Mouse (Mus musculus) subcutaneous adipose tissue, adult 2 months (tissue): ENCODE measurements around the gene Mybph. TPM values are rescaled to one million over a fixed set of nuclear protein-coding genes. Genes with fewer than 3 reads are reported as not detected.

Source experiments
- polyA plus RNA-seq: library from polyadenylated mRNA; depleted of rRNA; stranded (reverse); fragments of >200 nt; gene quantifications from 2 replicates; pipeline ENCODE4 v1.2.3, GENCODE M21; 2012; ENCODE audit warnings: low replicate concordance; rRNA removed

Mybph gene
- polyA plus RNA-seq, result 0.12 and 0.37 TPM in 2 replicates

DNA sequence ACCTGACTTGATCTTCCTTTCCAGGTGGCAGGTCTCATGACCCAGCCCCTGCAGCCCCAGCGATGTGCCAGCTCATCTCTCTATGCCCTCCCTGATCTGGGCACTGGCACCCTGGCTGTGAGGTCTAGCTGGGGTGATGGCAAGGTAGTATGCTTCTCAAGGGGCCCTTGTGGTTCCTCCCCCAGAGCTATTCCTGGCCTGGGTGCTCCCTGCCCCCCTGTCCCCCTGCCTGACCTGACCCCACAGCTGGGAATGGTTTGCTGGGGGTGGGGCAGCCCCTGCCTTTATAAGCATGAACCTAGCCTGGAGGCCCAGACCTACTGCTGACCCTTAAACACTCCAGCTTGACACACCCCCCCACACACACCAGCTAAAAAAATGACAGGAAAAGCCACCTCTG is at the start of gene Mybph:
Mybph (plus strand) TSS at position 323 of the 400 bp plus-strand sequence.

DNA sequence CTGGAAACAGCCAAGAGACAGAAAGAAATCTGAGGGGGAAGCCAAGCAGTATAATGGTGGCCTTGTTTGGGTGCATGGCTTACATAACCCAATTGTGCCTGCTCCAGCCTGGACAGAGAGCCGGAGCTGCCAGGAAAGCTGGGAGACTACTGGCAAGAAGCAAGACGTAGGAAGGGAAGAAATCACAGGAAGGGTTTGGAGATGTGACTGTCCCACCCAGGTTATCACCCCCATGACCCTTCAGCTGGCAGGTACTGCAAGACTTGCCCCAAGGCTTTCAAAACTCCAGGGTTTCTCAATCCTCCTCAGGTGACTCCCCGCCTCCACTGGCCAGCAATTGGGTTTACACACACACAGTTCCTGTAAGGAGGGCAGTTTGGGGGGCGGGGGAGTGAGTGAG is 11.2 kb upstream of the Mybph start, which contains the start of gene Chil1:
Chil1 (plus strand) TSS at position 152 of the 400 bp plus-strand sequence.

GRCm38 (mm10) chr1:134235391-134235921 is 42.2 kb downstream of the Mybph start, which contains the start of gene Adora1:
Adora1 (minus strand) TSS chr1:134235431.

Other genes with a start within 250 kb of the Mybph start
- 8.9 and 14.8 TPM in 2 replicates for gene Fmod, start 156.2 kb upstream of the Mybph start, polyA plus RNA-seq
- gene Btg2, start 114.3 kb upstream of the Mybph start, polyA plus RNA-seq, result 46.0 and 55.4 TPM in 2 replicates
- not detected in 2 replicates for gene Chit1, start 82.2 kb upstream of the Mybph start, polyA plus RNA-seq
- gene Chil1, start 11.3 kb upstream of the Mybph start, polyA plus RNA-seq, result 0.89 and 3.3 TPM in 2 replicates
- 36.5 and 95.7 TPM in 2 replicates for gene Adora1, start 42.0 kb downstream of the Mybph start, polyA plus RNA-seq
- gene Myog, start 96.5 kb downstream of the Mybph start, polyA plus RNA-seq, result not detected in 2 replicates
- gene Ppfia4, start 139.5 kb downstream of the Mybph start, polyA plus RNA-seq, result 5.2 and 14.4 TPM in 2 replicates
- 52.0 and 84.6 TPM in 2 replicates for gene Tmem183a, start 168.5 kb downstream of the Mybph start, polyA plus RNA-seq
- not detected in 2 replicates for gene 4933406M09Rik, start 192.5 kb downstream of the Mybph start, polyA plus RNA-seq
- gene Cyb5r1, start 212.1 kb downstream of the Mybph start, polyA plus RNA-seq, result 58.7 and 118 TPM in 2 replicates
- gene Adipor1, start 221.9 kb downstream of the Mybph start, polyA plus RNA-seq, result 122 and 148 TPM in 2 replicates